7 mouse cellular contexts compared by ENCODE assay signal in the genomic region with DNA sequence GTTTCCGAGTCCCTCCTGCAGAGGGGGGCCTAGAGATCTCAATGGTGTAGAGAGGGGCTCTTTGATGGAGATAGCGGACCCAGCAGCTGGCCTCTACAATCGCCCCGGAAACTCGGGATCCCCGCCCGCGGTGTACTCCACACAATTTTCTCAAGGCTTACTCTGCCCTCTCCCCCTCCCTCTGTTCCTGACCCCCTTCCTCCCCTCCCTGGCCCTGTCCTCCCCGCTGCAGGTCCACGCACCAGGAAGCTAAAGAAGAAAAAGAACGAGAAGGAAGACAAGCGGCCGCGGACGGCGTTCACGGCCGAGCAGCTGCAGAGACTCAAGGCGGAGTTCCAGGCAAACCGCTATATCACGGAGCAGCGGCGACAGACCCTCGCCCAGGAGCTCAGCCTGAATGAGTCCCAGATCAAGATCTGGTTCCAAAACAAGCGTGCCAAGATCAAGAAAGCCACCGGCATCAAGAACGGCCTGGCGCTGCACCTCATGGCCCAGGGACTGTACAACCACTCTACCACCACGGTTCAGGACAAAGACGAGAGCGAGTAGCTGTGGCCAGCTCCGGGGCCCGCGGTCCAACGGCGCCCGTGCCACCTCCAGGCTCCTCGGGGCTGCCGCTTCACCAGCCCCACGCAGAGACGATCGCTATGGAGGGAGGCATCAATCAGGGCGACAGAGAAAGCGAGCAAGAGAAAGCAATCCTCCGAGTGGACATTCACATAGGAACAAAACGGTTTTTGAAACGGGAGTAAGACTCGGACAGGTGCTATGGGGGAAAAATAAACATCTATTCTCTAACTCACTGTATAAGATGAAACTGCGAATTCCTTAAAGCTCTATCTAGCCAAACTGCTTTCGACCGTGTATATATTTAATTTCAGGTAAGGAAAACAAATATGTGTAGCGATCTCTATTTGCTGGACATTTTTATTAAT. TPM values are rescaled to one million over a fixed set of nuclear protein-coding genes. Genes with fewer than 3 reads are reported as not detected.
DNase-seq lines count a peak whose midpoint lies in the region; ATAC-seq and TF ChIP-seq lines count a peak whose summit lies in the region.

No protein-coding gene starts in this region.

- H3K4me3 ChIP-seq in lung, postnatal 0 days (ENCODE audit: low read depth, low read length): peak overlapping the region; percentile 17; the same call in 1 of the 2 replicates
- H3K4me3 ChIP-seq in embryonic fibroblast, embryonic 13.5 days (ENCODE audit: insufficient read depth, low read length): peak overlapping the region; percentile 39
- H3K4me3 ChIP-seq in intestine, embryonic 16.5 days (ENCODE audit: low read length): 0 out of 2 replicates have a peak overlapping the region, but pooled peaks have one; percentile 2
- H3K4me3 ChIP-seq in neural tube, embryonic 11.5 days (ENCODE audit: low read depth, low read length): peak overlapping the region; percentile 25

- H3K27me3 ChIP-seq in lung, postnatal 0 days (replicated peaks; ENCODE audit: insufficient read depth, low read length): peaks cover 71% of the 10 kb centered on the region
- H3K27me3 ChIP-seq in intestine, embryonic 16.5 days (replicated peaks; ENCODE audit: control insufficient read depth, insufficient read depth, low read length): peaks cover 90% of the 10 kb centered on the region
- peaks cover 94% of the 10 kb centered on the region for H3K27me3 ChIP-seq in neural tube, embryonic 11.5 days (ENCODE audit: control insufficient read depth, insufficient read depth, low read length)

- no peak for TF ChIP-seq POLR2A in embryonic fibroblast, embryonic 13.5 days (IDR thresholded peaks at IDR 0.05; ENCODE audit: low read depth, low read length)

- no peak overlapping the region for H3K27ac ChIP-seq in lung, postnatal 0 days (ENCODE audit: low read length)
- peak overlapping the region; percentile 68; the same call in 1 of the 2 replicates for H3K27ac ChIP-seq in embryonic fibroblast, embryonic 13.5 days (ENCODE audit: insufficient read depth, low read length)
- H3K27ac ChIP-seq in intestine, embryonic 16.5 days (ENCODE audit: low read length): no peak overlapping the region
- H3K27ac ChIP-seq in neural tube, embryonic 11.5 days (ENCODE audit: low read depth, low read length): no peak overlapping the region

- 1% methylated on average over 51 of the region's 52 CpGs for WGBS in lung, postnatal 0 days
- WGBS in intestine, embryonic 16.5 days: 2% methylated on average over 50 of the region's 52 CpGs
- WGBS in neural tube, embryonic 11.5 days: under 1% methylated on average over 49 of the region's 52 CpGs

- no peak for TF ChIP-seq CTCF in lung, postnatal 0 days (IDR thresholded peaks at IDR 0.05)
- no peak for TF ChIP-seq CTCF in embryonic fibroblast, embryonic 13.5 days (IDR thresholded peaks at IDR 0.05; ENCODE audit: borderline replicate concordance, insufficient read depth, low read length)

- H3K9ac ChIP-seq in lung, postnatal 0 days (replicated peaks; ENCODE audit: low read depth): no peak overlapping the region
- H3K9ac ChIP-seq in intestine, embryonic 16.5 days (ENCODE audit: low read depth, low read length): no peak overlapping the region
- H3K9ac ChIP-seq in neural tube, embryonic 11.5 days (ENCODE audit: low read length): peak overlapping the region; percentile 16

- TF ChIP-seq EP300 in lung, postnatal 0 days (IDR thresholded peaks at IDR 0.05): no peak

- peaks cover 5% of the 10 kb centered on the region; the same call in 1 of the 2 replicates for H3K4me1 ChIP-seq in lung, postnatal 0 days (ENCODE audit: insufficient read depth, low read depth, low read length)
- H3K4me1 ChIP-seq in embryonic fibroblast, embryonic 13.5 days (ENCODE audit: control insufficient read depth, insufficient read depth, low read length): no peaks in the 10 kb centered on the region
- H3K4me1 ChIP-seq in intestine, embryonic 16.5 days (ENCODE audit: control insufficient read depth, insufficient read depth, low read length): peaks cover 12% of the 10 kb centered on the region
- H3K4me1 ChIP-seq in neural tube, embryonic 11.5 days (ENCODE audit: control insufficient read depth, insufficient read depth, low read length): 0 out of 2 replicates have a peak, but pooled peaks cover 3% of the 10 kb centered on the region

- peak overlapping the region; percentile 28 for H3K4me2 ChIP-seq in lung, postnatal 0 days (replicated peaks; ENCODE audit: low read depth, low read length)
- no peak overlapping the region for H3K4me2 ChIP-seq in intestine, embryonic 16.5 days (ENCODE audit: low read depth, low read length)
- H3K4me2 ChIP-seq in neural tube, embryonic 11.5 days (ENCODE audit: low read depth): peak overlapping the region; percentile 18

- H3K9me3 ChIP-seq in lung, postnatal 0 days (ENCODE audit: low read length): no peaks in the 10 kb centered on the region
- H3K9me3 ChIP-seq in intestine, embryonic 16.5 days (ENCODE audit: control insufficient read depth, low read length): no peaks in the 10 kb centered on the region; the same call in 1 of the 2 replicates
- H3K9me3 ChIP-seq in neural tube, embryonic 11.5 days (ENCODE audit: control insufficient read depth, low read length): no peaks in the 10 kb centered on the region

- no peak for ATAC-seq in lung, postnatal 0 days
- ATAC-seq in intestine, embryonic 16.5 days: no peak; the same call in 1 of the 2 replicates
- no peak for ATAC-seq in neural tube, embryonic 11.5 days (ENCODE audit: insufficient read depth, low FRiP score, low TSS enrichment)

- DNase-seq in lung, postnatal 0 days (ENCODE audit: low spot score): no peak
- DNase-seq in lung, postnatal 10 days: no peak
- DNase-seq in neural tube, embryonic 11.5 days (ENCODE audit: low spot score): peak; percentile 71
- DNase-seq in layer of hippocampus, adult 8-10 months (ENCODE audit: low spot score in 2 of 2): no peak
- DNase-seq in layer of hippocampus, adult 11-12 months (ENCODE audit: low spot score): no peak

- H3K36me3 ChIP-seq in lung, postnatal 0 days (ENCODE audit: insufficient read depth, low read length): no peaks in the 10 kb centered on the region
- H3K36me3 ChIP-seq in intestine, embryonic 16.5 days (ENCODE audit: control insufficient read depth, insufficient read depth, low read length): no peaks in the 10 kb centered on the region
- no peaks in the 10 kb centered on the region for H3K36me3 ChIP-seq in neural tube, embryonic 11.5 days (ENCODE audit: control insufficient read depth, insufficient read depth, low read length)

RNA-seq across cellular contexts. Expression of a gene that starts 4.7 kb away (rescaled TPM):
- not detected in 2 replicates for polyA plus RNA-seq in lung, postnatal 0 days (2015; fragmentation: Nextera tagmentation; extraction: Ambion mirVana)
- polyA plus RNA-seq in embryonic fibroblast, embryonic 13.5 days (2011; ENCODE audit: insufficient read length, low read depth, missing spikeins): 10.5 and 11.3 TPM in 2 replicates
- polyA plus RNA-seq in intestine, embryonic 16.5 days (2015; fragmentation: Nextera tagmentation; extraction: Ambion mirVana): not detected in 2 replicates
- polyA plus RNA-seq in neural tube, embryonic 11.5 days (2014; fragmentation: Nextera tagmentation; extraction: Ambion mirVana): 5.2 and 6.1 TPM in 2 replicates
- not detected for total RNA-seq in layer of hippocampus, adult 8-10 months (2022)
